Mouse (Mus musculus): Measurements from ENCODE around the gene Anks6. TPM values are rescaled to one million over a fixed set of nuclear protein-coding genes. Genes with fewer than 3 reads are reported as not detected.

Gene Anks6
- total RNA-seq, 1 experiment from 2014 or later, result 0.57 TPM

DNA sequence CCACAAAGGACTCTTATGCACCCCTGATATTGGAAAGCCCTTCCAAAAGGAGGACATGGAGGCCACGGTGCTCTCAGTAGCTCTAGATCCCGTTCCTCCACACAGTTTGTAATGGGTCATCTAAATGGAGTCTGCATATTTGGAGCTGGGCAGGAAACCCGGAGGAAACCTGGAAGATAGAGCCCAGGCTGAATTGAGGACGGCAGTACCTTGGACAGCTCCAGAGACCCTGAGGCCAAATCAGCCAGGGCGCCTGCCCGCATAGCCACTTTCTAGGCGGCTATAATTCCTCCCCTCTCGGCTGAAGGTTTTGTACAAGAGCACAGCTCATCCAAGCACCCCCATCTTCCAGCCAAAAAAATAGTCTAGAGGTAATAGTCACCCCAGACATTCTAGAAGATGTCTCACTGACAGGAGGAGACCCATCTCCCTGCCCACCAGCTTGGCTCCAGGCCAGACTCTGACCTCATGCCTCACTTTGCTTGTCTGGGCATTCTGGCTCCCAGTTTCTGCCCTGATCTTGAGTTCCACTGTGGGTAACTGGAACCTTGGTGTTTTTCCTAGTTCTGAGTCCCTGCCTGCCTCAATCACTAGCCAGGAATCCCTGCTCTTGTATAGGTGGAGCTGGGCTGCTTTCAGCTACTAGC lies 64.3 kb downstream of the Anks6 start:
- no peak for ATAC-seq (replicated peaks; ENCODE audit: insufficient number of reproducible peaks, low FRiP score, low TSS enrichment, poor library complexity, severe bottlenecking)

DNA sequence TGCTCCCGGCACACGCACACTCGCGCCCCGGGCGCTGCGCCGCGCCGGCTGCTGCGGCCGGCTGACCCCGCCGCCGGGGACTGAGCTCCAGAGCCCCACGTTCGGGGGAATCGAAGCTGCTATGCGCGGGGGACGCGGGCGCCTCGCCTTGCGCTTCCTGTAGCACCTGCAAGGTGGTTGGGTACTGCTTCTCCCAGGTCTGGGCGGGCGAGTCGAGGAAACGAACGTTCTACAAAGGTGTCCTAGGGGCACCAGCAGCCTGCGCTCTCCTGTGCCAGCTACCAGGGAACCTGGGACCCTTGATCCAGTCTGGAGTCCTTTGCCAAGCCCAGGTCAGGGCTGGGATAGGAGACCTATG lies 65.3 kb downstream of the Anks6 start:
- ATAC-seq (replicated peaks; ENCODE audit: insufficient number of reproducible peaks, low FRiP score, low TSS enrichment, poor library complexity, severe bottlenecking), result no peak

- ATAC-seq (replicated peaks; ENCODE audit: insufficient number of reproducible peaks, low FRiP score, low TSS enrichment, poor library complexity, severe bottlenecking), result no peak
Observed at GRCm38 (mm10) chr4:46991016-46991958, 65.9 kb downstream of the Anks6 start, which contains the start of gene Gabbr2. TSS of gene Gabbr2 (minus strand) at chr4:46991873.

DNA sequence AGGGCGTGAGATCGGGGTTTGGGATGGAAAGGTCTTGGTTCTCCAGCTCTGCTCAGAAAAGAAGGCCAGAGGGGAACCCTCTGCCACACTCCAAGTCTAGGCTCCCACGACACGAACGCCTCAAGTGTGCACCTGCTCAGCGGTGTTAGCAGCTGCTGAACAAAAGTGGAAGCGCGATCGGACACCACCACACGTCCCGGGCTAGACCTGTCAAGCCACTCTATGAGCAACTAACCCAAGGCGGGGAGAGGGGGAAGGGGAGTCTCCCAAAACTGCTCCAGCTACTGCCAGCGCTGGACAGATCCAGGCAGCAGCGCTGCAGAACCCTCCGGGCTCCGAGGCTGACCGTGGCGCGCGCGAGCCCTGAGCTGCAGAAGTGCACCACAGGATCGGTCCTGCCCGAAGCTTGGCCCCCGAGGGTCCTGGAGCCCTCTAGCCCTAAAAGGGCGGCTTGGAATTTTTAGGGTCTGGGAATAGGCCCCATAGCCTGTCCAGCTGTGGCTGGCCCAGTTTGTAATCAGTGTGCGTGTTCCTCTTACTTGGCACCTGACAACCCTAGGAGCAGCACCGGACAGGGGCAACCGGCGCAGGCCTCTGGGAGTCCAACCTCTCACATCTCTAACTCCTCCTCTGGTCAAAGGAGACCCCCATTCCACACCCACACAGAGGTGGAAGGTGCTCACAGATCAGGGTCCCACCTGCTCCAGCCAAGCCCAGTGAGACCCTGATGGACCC lies 66.8 kb downstream of the Anks6 start:
- ATAC-seq (replicated peaks; ENCODE audit: insufficient number of reproducible peaks, low FRiP score, low TSS enrichment, poor library complexity, severe bottlenecking), result no peak

DNA sequence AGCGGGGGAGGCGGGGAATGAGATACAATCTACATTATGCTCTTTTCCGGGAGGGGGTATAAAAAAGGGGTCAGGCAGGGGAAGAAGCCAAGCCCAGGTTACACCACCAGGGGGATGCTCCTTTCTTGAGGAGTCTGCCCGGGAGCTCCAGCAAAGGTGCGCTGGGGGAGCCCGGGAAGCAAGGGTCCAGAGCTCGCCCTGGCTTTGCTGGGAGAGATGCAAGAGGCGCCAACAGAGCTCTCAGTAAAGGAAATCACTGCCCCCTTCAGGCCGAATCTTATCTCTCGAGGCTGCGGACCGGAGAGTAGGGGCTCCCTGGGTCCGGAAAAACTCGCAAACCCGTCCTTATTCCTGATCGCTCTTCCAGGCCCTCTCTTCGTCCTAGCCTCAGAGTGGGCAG lies 67.4 kb downstream of the Anks6 start:
- ATAC-seq (replicated peaks; ENCODE audit: insufficient number of reproducible peaks, low FRiP score, low TSS enrichment, poor library complexity, severe bottlenecking), result no peak

GRCm38 (mm10) chr4:46988824-46989223 lies 68.4 kb downstream of the Anks6 start:
- ATAC-seq (replicated peaks; ENCODE audit: insufficient number of reproducible peaks, low FRiP score, low TSS enrichment, poor library complexity, severe bottlenecking), result no peak

DNA sequence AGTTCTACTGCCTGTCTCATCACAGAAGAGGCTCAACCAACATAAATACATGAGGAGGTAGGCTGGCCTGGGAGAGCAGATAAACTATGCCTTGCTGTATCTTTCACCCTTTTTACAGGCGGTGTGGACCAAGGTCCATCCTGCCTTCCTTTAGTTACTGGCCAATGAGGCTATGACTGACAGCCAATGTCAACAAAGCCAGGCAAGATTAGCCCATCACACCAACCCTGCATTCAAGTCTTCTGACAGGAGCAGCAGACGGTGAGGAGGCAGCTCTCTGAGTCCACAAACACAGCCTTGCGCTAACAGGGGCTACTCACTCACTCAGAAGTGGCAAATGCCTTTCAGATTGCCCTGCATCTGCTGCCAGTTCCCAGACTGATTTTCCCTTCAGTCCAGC lies 69.0 kb downstream of the Anks6 start:
- no peak for ATAC-seq (replicated peaks; ENCODE audit: insufficient number of reproducible peaks, low FRiP score, low TSS enrichment, poor library complexity, severe bottlenecking)

- ATAC-seq (replicated peaks; ENCODE audit: insufficient number of reproducible peaks, low FRiP score, low TSS enrichment, poor library complexity, severe bottlenecking), result no peak
Observed at GRCm38 (mm10) chr4:46987809-46988208, 69.4 kb downstream of the Anks6 start.

DNA sequence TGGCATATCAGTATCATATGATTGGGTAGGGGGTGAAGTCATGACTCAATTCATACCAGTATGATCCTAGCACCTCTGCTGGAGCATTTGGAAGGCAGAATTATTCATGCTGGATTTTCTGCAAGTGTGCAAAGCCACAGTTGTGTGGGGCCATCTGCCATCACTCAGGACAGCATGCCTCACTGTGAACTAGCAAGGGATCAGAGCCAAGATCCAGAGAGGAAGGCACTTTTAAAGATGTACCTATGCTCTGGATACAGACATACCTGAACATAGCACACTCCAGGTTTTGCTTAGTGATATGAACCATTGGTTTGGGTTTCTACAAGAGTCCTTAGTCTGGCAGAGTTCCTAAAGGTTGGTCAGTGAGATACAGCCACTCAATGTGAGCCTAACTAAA lies 71.2 kb downstream of the Anks6 start:
- no peak for ATAC-seq (replicated peaks; ENCODE audit: insufficient number of reproducible peaks, low FRiP score, low TSS enrichment, poor library complexity, severe bottlenecking)

GRCm38 (mm10) chr4:46982912-46983311 lies 74.3 kb downstream of the Anks6 start:
- ATAC-seq (replicated peaks; ENCODE audit: insufficient number of reproducible peaks, low FRiP score, low TSS enrichment, poor library complexity, severe bottlenecking), result no peak

- no peak for ATAC-seq (replicated peaks; ENCODE audit: insufficient number of reproducible peaks, low FRiP score, low TSS enrichment, poor library complexity, severe bottlenecking)
Observed at GRCm38 (mm10) chr4:46982094-46982493, 75.1 kb downstream of the Anks6 start.

- ATAC-seq (replicated peaks; ENCODE audit: insufficient number of reproducible peaks, low FRiP score, low TSS enrichment, poor library complexity, severe bottlenecking), result no peak
Observed at GRCm38 (mm10) chr4:46978371-46978770, 78.9 kb downstream of the Anks6 start.

- no peak for ATAC-seq (replicated peaks; ENCODE audit: insufficient number of reproducible peaks, low FRiP score, low TSS enrichment, poor library complexity, severe bottlenecking)
Observed at GRCm38 (mm10) chr4:46977161-46977560, 80.1 kb downstream of the Anks6 start.

GRCm38 (mm10) chr4:46976671-46977071 lies 80.6 kb downstream of the Anks6 start:
- no peak for ATAC-seq (replicated peaks; ENCODE audit: insufficient number of reproducible peaks, low FRiP score, low TSS enrichment, poor library complexity, severe bottlenecking)

DNA sequence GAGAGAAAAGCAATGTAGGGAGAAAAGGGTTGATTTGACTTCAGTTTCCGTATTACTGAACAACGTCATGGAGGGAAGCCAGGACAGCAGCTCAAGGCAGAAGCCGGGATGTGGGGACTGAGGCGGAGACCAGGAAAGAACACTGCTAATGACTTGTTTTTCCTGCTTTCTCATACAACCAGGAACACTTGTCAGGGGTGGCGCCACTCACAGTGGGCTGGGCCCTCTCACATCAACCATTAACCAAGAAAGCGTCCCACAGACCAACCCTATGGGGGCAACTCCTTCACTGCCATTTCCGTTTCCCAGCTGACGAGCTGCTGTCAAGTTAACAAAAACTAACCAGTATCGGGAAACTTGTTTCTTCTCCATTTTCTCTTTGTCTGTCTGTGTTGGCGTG lies 83.9 kb downstream of the Anks6 start:
- no peak for ATAC-seq (replicated peaks; ENCODE audit: insufficient number of reproducible peaks, low FRiP score, low TSS enrichment, poor library complexity, severe bottlenecking)

GRCm38 (mm10) chr4:46967981-46968380 lies 89.2 kb downstream of the Anks6 start:
- ATAC-seq (replicated peaks; ENCODE audit: insufficient number of reproducible peaks, low FRiP score, low TSS enrichment, poor library complexity, severe bottlenecking), result no peak

GRCm38 (mm10) chr4:46966551-46966950 lies 90.7 kb downstream of the Anks6 start:
- no peak for ATAC-seq (replicated peaks; ENCODE audit: insufficient number of reproducible peaks, low FRiP score, low TSS enrichment, poor library complexity, severe bottlenecking)

Data from monocyte, adult 5-6 weeks (primary cell).